Mouse (Mus musculus): Measurements from ENCODE around the gene Gm17535. TPM values are rescaled to one million over a fixed set of nuclear protein-coding genes. Genes with fewer than 3 reads are reported as not detected.
"Not testable (repeated sequence)": the region's sequence is repeated elsewhere in the genome, so short reads cannot be mapped to it uniquely, and the experiment has no call there.

Gene Gm17535
- total and polyA plus RNA-seq, 3 experiments, result not detected

GRCm38 (mm10) chr9:3006636-3007035 lies 27.8 kb upstream of the Gm17535 start:
- DNase-seq (ENCODE audit: extremely low read depth); in situ Hi-C loops (cut with MboI; ENCODE audit: low pct_ligation_motif_present, low pct_unique_long_range_greater_than_20kb, low sequenced_read_pairs); H3K36me3 ChIP-seq (replicated peaks in 1 of 2; ENCODE audit: control insufficient read depth in 1 of 2, insufficient read depth in 1 of 2, low read length in 1 of 2); H3K27ac ChIP-seq (ENCODE audit: insufficient read depth, low read depth); H3K4me2 ChIP-seq (ENCODE audit: insufficient read depth, low read depth, poor library complexity, severe bottlenecking); H3K27me3 ChIP-seq (replicated peaks); H3K4me3 ChIP-seq (replicated peaks in 1 of 3; ENCODE audit: low read depth in 2 of 3, low read length in 2 of 3, poor library complexity in 1 of 3); H3K9ac ChIP-seq (ENCODE audit: insufficient read depth, low read depth); H3K4me1 ChIP-seq (ENCODE audit: control insufficient read depth in 1 of 2, insufficient read depth in 2 of 2); H3K9me3 ChIP-seq (replicated peaks; ENCODE audit: low read length); H3K79me2 ChIP-seq (replicated peaks; ENCODE audit: control insufficient read depth, extremely low read depth, insufficient read depth, poor library complexity, severe bottlenecking); dilution Hi-C loops (cut with MboI; ENCODE audit: extremely low pct_ligation_motif_present, extremely low pct_unique_long_range_greater_than_20kb, low sequenced_read_pairs): not testable (repeated sequence)

- H3K79me2 ChIP-seq (replicated peaks; ENCODE audit: control insufficient read depth, extremely low read depth, insufficient read depth, poor library complexity, severe bottlenecking); in situ Hi-C loops (cut with MboI; ENCODE audit: low pct_ligation_motif_present, low pct_unique_long_range_greater_than_20kb, low sequenced_read_pairs); H3K27ac ChIP-seq (ENCODE audit: insufficient read depth, low read depth); H3K36me3 ChIP-seq (replicated peaks in 1 of 2; ENCODE audit: control insufficient read depth in 1 of 2, insufficient read depth in 1 of 2, low read length in 1 of 2); H3K27me3 ChIP-seq (replicated peaks); H3K4me3 ChIP-seq (replicated peaks in 1 of 3; ENCODE audit: low read depth in 2 of 3, low read length in 2 of 3, poor library complexity in 1 of 3); H3K4me1 ChIP-seq (ENCODE audit: control insufficient read depth in 1 of 2, insufficient read depth in 2 of 2); H3K4me2 ChIP-seq (ENCODE audit: insufficient read depth, low read depth, poor library complexity, severe bottlenecking); dilution Hi-C loops (cut with MboI; ENCODE audit: extremely low pct_ligation_motif_present, extremely low pct_unique_long_range_greater_than_20kb, low sequenced_read_pairs); H3K9me3 ChIP-seq (replicated peaks; ENCODE audit: low read length); H3K9ac ChIP-seq (ENCODE audit: insufficient read depth, low read depth); DNase-seq (ENCODE audit: extremely low read depth): not testable (repeated sequence)
Measured at GRCm38 (mm10) chr9:3007272-3007671, 27.1 kb upstream of the Gm17535 start.

- H3K36me3 ChIP-seq (replicated peaks in 1 of 2; ENCODE audit: control insufficient read depth in 1 of 2, insufficient read depth in 1 of 2, low read length in 1 of 2); H3K4me1 ChIP-seq (ENCODE audit: control insufficient read depth in 1 of 2, insufficient read depth in 2 of 2); H3K27ac ChIP-seq (ENCODE audit: insufficient read depth, low read depth); dilution Hi-C loops (cut with MboI; ENCODE audit: extremely low pct_ligation_motif_present, extremely low pct_unique_long_range_greater_than_20kb, low sequenced_read_pairs); in situ Hi-C loops (cut with MboI; ENCODE audit: low pct_ligation_motif_present, low pct_unique_long_range_greater_than_20kb, low sequenced_read_pairs); H3K4me2 ChIP-seq (ENCODE audit: insufficient read depth, low read depth, poor library complexity, severe bottlenecking); H3K27me3 ChIP-seq (replicated peaks); H3K9me3 ChIP-seq (replicated peaks; ENCODE audit: low read length); H3K4me3 ChIP-seq (replicated peaks in 1 of 3; ENCODE audit: low read depth in 2 of 3, low read length in 2 of 3, poor library complexity in 1 of 3); H3K9ac ChIP-seq (ENCODE audit: insufficient read depth, low read depth); H3K79me2 ChIP-seq (replicated peaks; ENCODE audit: control insufficient read depth, extremely low read depth, insufficient read depth, poor library complexity, severe bottlenecking); DNase-seq (ENCODE audit: extremely low read depth): not testable (repeated sequence)
Measured at GRCm38 (mm10) chr9:3009331-3009730, 25.1 kb upstream of the Gm17535 start.

- H3K9ac ChIP-seq (ENCODE audit: insufficient read depth, low read depth); H3K36me3 ChIP-seq (replicated peaks in 1 of 2; ENCODE audit: control insufficient read depth in 1 of 2, insufficient read depth in 1 of 2, low read length in 1 of 2); H3K9me3 ChIP-seq (replicated peaks; ENCODE audit: low read length); H3K79me2 ChIP-seq (replicated peaks; ENCODE audit: control insufficient read depth, extremely low read depth, insufficient read depth, poor library complexity, severe bottlenecking); H3K4me1 ChIP-seq (ENCODE audit: control insufficient read depth in 1 of 2, insufficient read depth in 2 of 2); H3K4me3 ChIP-seq (replicated peaks in 1 of 3; ENCODE audit: low read depth in 2 of 3, low read length in 2 of 3, poor library complexity in 1 of 3); DNase-seq (ENCODE audit: extremely low read depth); in situ Hi-C loops (cut with MboI; ENCODE audit: low pct_ligation_motif_present, low pct_unique_long_range_greater_than_20kb, low sequenced_read_pairs); H3K4me2 ChIP-seq (ENCODE audit: insufficient read depth, low read depth, poor library complexity, severe bottlenecking); H3K27ac ChIP-seq (ENCODE audit: insufficient read depth, low read depth); H3K27me3 ChIP-seq (replicated peaks); dilution Hi-C loops (cut with MboI; ENCODE audit: extremely low pct_ligation_motif_present, extremely low pct_unique_long_range_greater_than_20kb, low sequenced_read_pairs): not testable (repeated sequence)
Measured at GRCm38 (mm10) chr9:3012054-3012621, 22.3 kb upstream of the Gm17535 start.

- H3K27me3 ChIP-seq (replicated peaks); H3K9ac ChIP-seq (ENCODE audit: insufficient read depth, low read depth); H3K9me3 ChIP-seq (replicated peaks; ENCODE audit: low read length); in situ Hi-C loops (cut with MboI; ENCODE audit: low pct_ligation_motif_present, low pct_unique_long_range_greater_than_20kb, low sequenced_read_pairs); H3K79me2 ChIP-seq (replicated peaks; ENCODE audit: control insufficient read depth, extremely low read depth, insufficient read depth, poor library complexity, severe bottlenecking); H3K36me3 ChIP-seq (replicated peaks in 1 of 2; ENCODE audit: control insufficient read depth in 1 of 2, insufficient read depth in 1 of 2, low read length in 1 of 2); H3K4me1 ChIP-seq (ENCODE audit: control insufficient read depth in 1 of 2, insufficient read depth in 2 of 2); DNase-seq (ENCODE audit: extremely low read depth); H3K4me2 ChIP-seq (ENCODE audit: insufficient read depth, low read depth, poor library complexity, severe bottlenecking); dilution Hi-C loops (cut with MboI; ENCODE audit: extremely low pct_ligation_motif_present, extremely low pct_unique_long_range_greater_than_20kb, low sequenced_read_pairs); H3K4me3 ChIP-seq (replicated peaks in 1 of 3; ENCODE audit: low read depth in 2 of 3, low read length in 2 of 3, poor library complexity in 1 of 3); H3K27ac ChIP-seq (ENCODE audit: insufficient read depth, low read depth): not testable (repeated sequence)
Measured at GRCm38 (mm10) chr9:3012733-3013279, 21.6 kb upstream of the Gm17535 start, which contains the start of gene Gm10721. Gene Gm10721, plus strand, starts transcription at chr9:3013140.

- H3K9me3 ChIP-seq (replicated peaks; ENCODE audit: low read length); in situ Hi-C loops (cut with MboI; ENCODE audit: low pct_ligation_motif_present, low pct_unique_long_range_greater_than_20kb, low sequenced_read_pairs); H3K27me3 ChIP-seq (replicated peaks); H3K4me2 ChIP-seq (ENCODE audit: insufficient read depth, low read depth, poor library complexity, severe bottlenecking); DNase-seq (ENCODE audit: extremely low read depth); H3K4me3 ChIP-seq (replicated peaks in 1 of 3; ENCODE audit: low read depth in 2 of 3, low read length in 2 of 3, poor library complexity in 1 of 3); dilution Hi-C loops (cut with MboI; ENCODE audit: extremely low pct_ligation_motif_present, extremely low pct_unique_long_range_greater_than_20kb, low sequenced_read_pairs); H3K27ac ChIP-seq (ENCODE audit: insufficient read depth, low read depth); H3K4me1 ChIP-seq (ENCODE audit: control insufficient read depth in 1 of 2, insufficient read depth in 2 of 2); H3K79me2 ChIP-seq (replicated peaks; ENCODE audit: control insufficient read depth, extremely low read depth, insufficient read depth, poor library complexity, severe bottlenecking); H3K9ac ChIP-seq (ENCODE audit: insufficient read depth, low read depth); H3K36me3 ChIP-seq (replicated peaks in 1 of 2; ENCODE audit: control insufficient read depth in 1 of 2, insufficient read depth in 1 of 2, low read length in 1 of 2): not testable (repeated sequence)
Measured at GRCm38 (mm10) chr9:3015354-3015753, 19.0 kb upstream of the Gm17535 start, which contains the start of gene Gm10720. Gene Gm10720, plus strand, starts transcription at chr9:3015654.

Data from CH12.LX (cell line).